Mouse (Mus musculus) limb, embryonic 13.5 days (tissue): ENCODE measurements around the gene Kcnip2. TPM values are rescaled to one million over a fixed set of nuclear protein-coding genes. Genes with fewer than 3 reads are reported as not detected.
"Not testable (repeated sequence)": the region's sequence is repeated elsewhere in the genome, so short reads cannot be mapped to it uniquely, and the experiment has no call there.

Experiments used
- ATAC-seq: fragments of 200-750 bp; cut with Nextera tagmentation; 2 replicates; pipeline ENCODE4 v1.8.0; 2017; ENCODE audit warnings: low read depth, moderate number of reproducible peaks, moderate TSS enrichment; ENCODE audit not compliant: low FRiP score
- H3K27ac ChIP-seq: fragments of 300-500 bp; sonication (generic); 2 replicates; pipeline ENCODE4 v1.5.1; 2015; ENCODE audit warnings: inconsistent platforms, mild to moderate bottlenecking, moderate library complexity
- H3K27me3 ChIP-seq: fragments of 300-500 bp; sonication (generic); 2 replicates; pipeline ENCODE4 v1.6.1; 2015; ENCODE audit warnings: mild to moderate bottlenecking, inconsistent platforms
- H3K36me3 ChIP-seq: fragments of 300-500 bp; sonication (generic); 2 replicates; pipeline ENCODE4 v1.6.1; 2015; ENCODE audit warnings: inconsistent platforms, mild to moderate bottlenecking, moderate library complexity
- H3K4me1 ChIP-seq: fragments of 300-500 bp; sonication (generic); 2 replicates; pipeline ENCODE4 v1.6.1; 2015; ENCODE audit warnings: inconsistent platforms
- H3K4me2 ChIP-seq: fragments of 300-500 bp; sonication (generic); replicated peaks from 2 replicates; pipeline ENCODE4 v1.6.1; 2015; ENCODE audit warnings: inconsistent platforms, mild to moderate bottlenecking, moderate library complexity
- H3K4me3 ChIP-seq: fragments of 300-500 bp; sonication (generic); 2 replicates; pipeline ENCODE4 v1.5.1; 2015; ENCODE audit warnings: moderate library complexity, mild to moderate bottlenecking, inconsistent platforms
- H3K9ac ChIP-seq: fragments of 300-500 bp; sonication (generic); 2 replicates; pipeline ENCODE4 v1.6.1; 2015; ENCODE audit warnings: mild to moderate bottlenecking, inconsistent platforms
- H3K9me3 ChIP-seq: fragments of 300-500 bp; sonication (generic); 2 replicates; pipeline ENCODE4 v1.6.1; 2016; ENCODE audit warnings: inconsistent platforms
- WGBS: fragments of 180-500 bp; shearing (Covaris S2); methylation state at CpG from one replicate; pipeline ENCODE4 v1.1.7; 2015; 5-methylcytosine and 5-hydroxymethylcytosine counted together
- polyA plus RNA-seq: library from polyadenylated mRNA; unstranded; fragments of >200 nt; fragmentation: Nextera tagmentation; extraction: Ambion mirVana; gene quantifications from 2 replicates; pipeline ENCODE4 v1.2.1, GENCODE M21; 2015

Gene Kcnip2
- polyA plus RNA-seq, 1 experiment from 2014 or later: 0.55 TPM

DNA sequence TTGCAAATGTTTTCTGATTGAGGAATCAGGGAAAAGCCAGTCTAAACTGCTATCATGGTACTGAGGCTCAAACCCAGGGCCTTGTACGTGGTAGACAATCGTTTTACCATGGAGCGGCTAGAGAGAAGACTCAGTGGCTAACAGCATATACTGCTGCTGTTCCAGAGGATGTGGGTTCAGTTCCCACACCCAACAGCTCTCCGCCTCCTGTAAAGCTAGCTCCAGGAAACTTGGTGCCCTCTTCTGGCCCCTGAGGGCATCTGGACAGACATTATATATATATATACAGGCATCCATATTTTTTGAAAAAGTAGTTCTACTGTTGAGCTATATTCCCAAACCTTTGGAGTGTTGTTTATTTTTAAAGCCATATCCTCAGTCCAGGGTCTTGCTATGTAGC is 8.1 kb downstream of the Kcnip2 start:
- Histone ChIP-seq H3K9ac (no peak overlapping the region), H3K27ac (no peak overlapping the region), H3K4me1 (peaks cover 11% of the 10 kb centered on the region), H3K36me3 (no peaks in the 10 kb centered on the region), H3K27me3 (peaks cover 18% of the 10 kb centered on the region), H3K9me3 (no peaks in the 10 kb centered on the region), H3K4me3 (no peak overlapping the region), H3K4me2 (no peak overlapping the region)
- WGBS: 90% methylated on average over 4 of the region's 4 CpGs
- no peak for ATAC-seq

DNA sequence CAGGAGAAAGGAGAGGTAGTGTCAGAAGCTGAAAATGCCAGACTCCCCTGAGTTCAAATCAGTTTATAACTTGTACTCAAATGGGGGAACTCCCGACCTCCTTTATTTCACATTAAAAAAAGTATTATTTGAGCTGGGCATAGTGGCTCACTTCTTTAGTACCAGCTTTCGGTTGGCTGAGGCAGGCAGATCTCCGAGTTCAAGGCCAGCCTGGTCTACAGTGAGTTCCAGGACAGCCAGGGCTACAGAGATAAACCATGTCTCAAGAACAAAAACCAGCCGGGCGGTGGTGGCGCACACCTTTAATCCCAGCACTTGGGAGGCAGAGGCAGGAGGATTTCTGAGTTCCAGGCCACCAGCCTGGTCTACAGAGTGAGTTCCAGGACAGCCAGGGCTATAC is 10.0 kb downstream of the Kcnip2 start:
- not testable (repeated sequence) for ATAC-seq, H3K4me2 ChIP-seq, H3K9me3 ChIP-seq, H3K9ac ChIP-seq, H3K27ac ChIP-seq, H3K27me3 ChIP-seq, H3K4me3 ChIP-seq, H3K36me3 ChIP-seq, H3K4me1 ChIP-seq
- WGBS: 93% methylated on average over 6 of the region's 6 CpGs

GRCm38 (mm10) chr19:45804593-45805368 is 11.1 kb downstream of the Kcnip2 start:
- Histone ChIP-seq H3K27me3 (no peaks in the 10 kb centered on the region), H3K36me3 (no peaks in the 10 kb centered on the region), H3K4me1 (no peaks in the 10 kb centered on the region; the same call in 1 of the 2 replicates), H3K9me3 (0 out of 2 replicates have a peak, but pooled peaks cover 3% of the 10 kb centered on the region), H3K4me3 (no peak overlapping the region), H3K4me2 (no peak overlapping the region), H3K9ac (no peak overlapping the region), H3K27ac (no peak overlapping the region)
- WGBS: 24% methylated on average over 12 of the region's 12 CpGs
- ATAC-seq: no peak

GRCm38 (mm10) chr19:45803408-45803807 is 12.5 kb downstream of the Kcnip2 start:
- Histone ChIP-seq H3K36me3 (no peaks in the 10 kb centered on the region), H3K9me3 (0 out of 2 replicates have a peak, but pooled peaks cover 3% of the 10 kb centered on the region), H3K4me1 (no peaks in the 10 kb centered on the region; the same call in 1 of the 2 replicates), H3K27me3 (no peaks in the 10 kb centered on the region), H3K9ac (no peak overlapping the region), H3K4me3 (no peak overlapping the region), H3K4me2 (no peak overlapping the region), H3K27ac (no peak overlapping the region)
- no peak for ATAC-seq
- 10% methylated on average over 4 of the region's 4 CpGs for WGBS

DNA sequence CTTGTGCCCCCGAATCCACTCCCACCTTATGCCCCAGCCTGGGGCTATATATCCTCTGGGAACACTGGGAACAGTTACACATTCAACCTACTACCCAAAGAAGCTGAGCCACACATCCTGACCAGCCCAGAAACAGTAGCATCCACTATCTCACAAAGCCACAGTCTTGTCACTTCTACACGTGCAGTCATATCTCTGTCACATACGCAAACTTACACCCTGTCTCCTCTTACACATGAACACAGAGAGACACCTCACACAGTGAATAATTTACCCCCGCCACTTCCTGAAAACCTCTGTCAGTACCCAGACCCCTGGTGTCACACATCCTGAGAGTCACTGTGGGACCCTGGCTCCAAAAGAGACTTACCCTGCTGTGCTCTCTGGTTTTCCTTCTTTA is 13.2 kb downstream of the Kcnip2 start:
- Histone ChIP-seq H3K9ac (no peak overlapping the region), H3K27ac (no peak overlapping the region), H3K9me3 (0 out of 2 replicates have a peak, but pooled peaks cover 3% of the 10 kb centered on the region), H3K27me3 (no peaks in the 10 kb centered on the region), H3K4me3 (no peak overlapping the region), H3K36me3 (no peaks in the 10 kb centered on the region), H3K4me2 (no peak overlapping the region), H3K4me1 (no peaks in the 10 kb centered on the region; the same call in 1 of the 2 replicates)
- 64% methylated on average over 4 of the region's 4 CpGs for WGBS
- no peak for ATAC-seq

- H3K27ac ChIP-seq: no peak overlapping the region
- H3K4me2 ChIP-seq: no peak overlapping the region
- H3K9ac ChIP-seq: no peak overlapping the region
- H3K4me1 ChIP-seq: peaks cover 13% of the 10 kb centered on the region
- 71% methylated on average over 15 of the region's 15 CpGs for WGBS
- no peak overlapping the region for H3K4me3 ChIP-seq
- 0 out of 2 replicates have a peak, but pooled peaks cover 3% of the 10 kb centered on the region for H3K9me3 ChIP-seq
- ATAC-seq: no peak
- H3K36me3 ChIP-seq: no peaks in the 10 kb centered on the region
- no peaks in the 10 kb centered on the region for H3K27me3 ChIP-seq
Observed at GRCm38 (mm10) chr19:45796879-45797278, 19.0 kb downstream of the Kcnip2 start.

DNA sequence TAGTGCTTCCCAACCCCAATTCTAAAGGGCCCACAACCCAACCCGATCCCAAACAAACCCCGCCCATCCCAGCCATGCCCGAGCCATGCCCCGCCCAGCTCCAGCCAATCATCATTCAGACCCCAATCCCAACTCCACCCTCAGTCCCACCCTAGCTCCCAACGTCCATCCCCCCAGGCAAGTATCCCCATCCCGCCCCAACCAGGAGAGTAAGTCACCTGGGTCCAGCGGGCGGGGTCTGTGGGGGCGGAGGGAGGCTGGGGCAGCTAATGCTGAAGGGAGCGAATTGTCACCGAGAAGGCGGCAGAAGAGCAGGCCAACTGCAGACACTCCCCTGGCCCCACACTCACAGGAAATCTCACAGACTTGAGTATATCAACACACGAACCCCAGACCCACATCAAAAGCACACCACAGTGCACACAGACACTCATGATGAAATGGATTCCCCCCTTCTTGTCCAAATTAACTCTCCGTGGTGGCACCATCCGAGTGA is 19.8 kb downstream of the Kcnip2 start:
- H3K27ac ChIP-seq: no peak overlapping the region
- peak overlapping the region; percentile 61 for H3K4me2 ChIP-seq
- H3K4me3 ChIP-seq: peak overlapping the region; percentile 30
- H3K4me1 ChIP-seq: peaks cover 13% of the 10 kb centered on the region
- 0 out of 2 replicates have a peak, but pooled peaks cover 3% of the 10 kb centered on the region for H3K9me3 ChIP-seq
- ATAC-seq: 0 out of 2 replicates have a peak, but pooled peaks have one; percentile 59
- no peaks in the 10 kb centered on the region for H3K27me3 ChIP-seq
- H3K36me3 ChIP-seq: no peaks in the 10 kb centered on the region
- no peak overlapping the region for H3K9ac ChIP-seq
- 7% methylated on average over 15 of the region's 15 CpGs for WGBS

- Histone ChIP-seq H3K36me3 (no peaks in the 10 kb centered on the region), H3K27ac (no peak overlapping the region), H3K27me3 (no peaks in the 10 kb centered on the region), H3K4me1 (peaks cover 13% of the 10 kb centered on the region), H3K9ac (no peak overlapping the region), H3K9me3 (0 out of 2 replicates have a peak, but pooled peaks cover 3% of the 10 kb centered on the region), H3K4me2 (peak overlapping the region; percentile 61), H3K4me3 (peak overlapping the region; percentile 30)
- ATAC-seq: no peak
- 33% methylated on average over 15 of the region's 15 CpGs for WGBS
Observed at GRCm38 (mm10) chr19:45795406-45795944, 20.4 kb downstream of the Kcnip2 start.

DNA sequence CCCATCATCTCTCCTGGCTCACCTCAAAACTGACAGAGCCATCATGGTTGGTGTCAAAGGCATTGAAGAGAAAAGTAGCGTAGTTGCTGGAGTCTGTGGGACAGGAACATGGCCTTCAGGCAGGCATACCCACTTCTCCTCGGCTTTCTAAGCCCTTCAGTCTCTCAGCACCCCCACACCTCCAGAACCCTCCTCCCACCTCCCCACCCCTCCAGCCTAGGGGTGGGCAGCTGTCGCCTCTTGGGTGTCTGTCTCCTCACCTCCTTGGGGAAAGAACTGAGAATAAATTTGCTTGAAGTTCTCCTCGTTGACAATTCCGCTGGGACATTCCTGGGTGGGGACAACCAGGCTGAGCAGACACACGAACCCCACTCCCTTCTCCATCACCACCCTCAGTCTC is 21.1 kb downstream of the Kcnip2 start:
- Histone ChIP-seq H3K4me1 (peaks cover 13% of the 10 kb centered on the region), H3K9me3 (no peaks in the 10 kb centered on the region), H3K27ac (no peak overlapping the region), H3K27me3 (no peaks in the 10 kb centered on the region), H3K4me3 (no peak overlapping the region), H3K36me3 (no peaks in the 10 kb centered on the region), H3K9ac (no peak overlapping the region), H3K4me2 (no peak overlapping the region)
- no peak for ATAC-seq
- WGBS: 60% methylated on average over 6 of the region's 6 CpGs

GRCm38 (mm10) chr19:45792404-45792803 is 23.5 kb downstream of the Kcnip2 start:
- Histone ChIP-seq H3K9me3 (no peaks in the 10 kb centered on the region), H3K4me3 (no peak overlapping the region), H3K27me3 (no peaks in the 10 kb centered on the region), H3K27ac (no peak overlapping the region), H3K4me1 (peaks cover 13% of the 10 kb centered on the region), H3K9ac (no peak overlapping the region), H3K4me2 (no peak overlapping the region), H3K36me3 (no peaks in the 10 kb centered on the region)
- no peak for ATAC-seq
- WGBS: 83% methylated on average over 6 of the region's 6 CpGs

GRCm38 (mm10) chr19:45789888-45790874 is 25.7 kb downstream of the Kcnip2 start:
- no peak overlapping the region for H3K4me3 ChIP-seq
- ATAC-seq: no peak
- no peaks in the 10 kb centered on the region for H3K27me3 ChIP-seq
- no peak overlapping the region for H3K4me2 ChIP-seq
- H3K9ac ChIP-seq: no peak overlapping the region
- H3K27ac ChIP-seq: no peak overlapping the region
- H3K4me1 ChIP-seq: no peaks in the 10 kb centered on the region
- WGBS: 70% methylated on average over 10 of the region's 13 CpGs
- no peaks in the 10 kb centered on the region for H3K36me3 ChIP-seq
- no peaks in the 10 kb centered on the region for H3K9me3 ChIP-seq
